Mouse (Mus musculus): ENCODE results near the gene Ascl2. TPM values are rescaled to one million over a fixed set of nuclear protein-coding genes. Genes with fewer than 3 reads are reported as not detected.

Ascl2 gene
- polyA plus RNA-seq, 1 experiment from 2014 or later: 0.35 TPM

DNA sequence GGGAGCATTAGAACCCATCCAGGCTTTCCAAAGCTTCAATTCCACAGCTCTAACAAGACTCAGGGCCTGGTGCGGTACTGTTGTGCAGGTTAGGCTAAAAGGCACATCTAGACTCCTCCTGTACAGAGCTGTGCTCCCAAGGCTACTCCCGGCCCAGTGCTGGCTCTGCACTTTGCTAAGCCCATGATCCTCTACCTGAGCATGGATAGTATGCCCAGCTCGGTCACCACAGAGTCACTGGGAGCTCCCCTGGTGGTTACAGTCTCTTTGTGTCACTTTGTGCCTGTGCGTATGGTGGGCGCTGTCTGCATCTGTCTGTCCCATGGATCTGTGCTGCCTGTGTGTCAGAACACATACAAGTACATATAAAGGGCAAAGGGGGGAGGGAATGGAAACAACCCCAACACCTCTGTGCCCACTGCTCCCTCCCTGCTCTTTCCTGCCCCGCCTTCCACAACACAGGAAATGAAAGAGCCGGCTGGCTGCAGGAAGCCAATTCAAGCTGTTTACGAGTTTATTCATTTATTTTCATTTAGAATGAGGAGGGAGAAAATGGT lies 39.4 kb upstream of the Ascl2 start:
- no peaks in the 10 kb centered on the region for H3K9me3 ChIP-seq
- no peak overlapping the region for H3K4me2 ChIP-seq (replicated peaks)
- 74% methylated on average over 8 of the region's 8 CpGs for WGBS
- H3K27me3 ChIP-seq: no peaks in the 10 kb centered on the region
- no peak overlapping the region for H3K4me3 ChIP-seq (replicated peaks)
- peak overlapping the region; percentile 58; the same call in 1 of the 2 replicates for H3K27ac ChIP-seq
- no peaks in the 10 kb centered on the region for H3K36me3 ChIP-seq
- H3K4me1 ChIP-seq (replicated peaks): peaks cover 26% of the 10 kb centered on the region
- peak; percentile 32; the same call in 1 of the 2 replicates for ATAC-seq
- H3K9ac ChIP-seq (replicated peaks): no peak overlapping the region

DNA sequence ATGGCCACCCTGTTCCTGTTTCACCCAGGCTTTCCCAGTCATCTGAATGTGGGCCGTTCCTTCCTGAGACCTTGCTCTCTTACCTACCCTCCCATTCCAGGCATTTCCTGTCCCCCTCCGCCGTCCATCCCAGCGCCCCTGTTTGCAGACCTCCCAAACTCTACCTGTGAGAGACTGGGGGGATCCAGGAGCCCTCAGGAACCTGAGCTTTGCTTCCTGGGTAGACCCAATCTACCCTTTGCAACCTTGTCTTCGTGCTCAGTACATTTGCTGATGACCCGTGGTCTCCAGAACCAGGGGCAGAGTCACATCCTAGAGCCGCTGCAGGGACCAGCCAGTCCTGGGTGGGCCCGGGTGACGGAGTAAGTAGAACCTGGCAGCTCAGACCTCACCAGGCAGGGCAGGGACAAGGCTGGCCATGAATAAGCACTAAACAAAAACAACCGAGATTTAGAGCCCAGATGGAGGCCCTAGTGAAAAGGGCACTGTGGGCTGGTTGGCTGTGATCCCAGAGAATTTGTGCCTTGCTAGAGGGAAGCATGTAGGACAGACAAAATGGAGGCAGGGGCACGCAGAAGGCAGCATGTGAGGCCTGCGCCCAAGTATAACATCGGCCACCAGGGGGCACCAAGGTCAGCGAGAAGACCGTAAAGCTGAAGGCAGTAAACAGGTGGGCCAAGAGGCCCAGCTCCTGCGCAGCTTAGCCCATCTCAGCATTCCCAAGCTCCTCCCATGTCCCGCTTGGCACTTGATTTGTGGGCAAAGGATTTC lies 38.7 kb upstream of the Ascl2 start:
- no peaks in the 10 kb centered on the region for H3K36me3 ChIP-seq
- H3K9ac ChIP-seq (replicated peaks): no peak overlapping the region
- ATAC-seq: peak; percentile 77
- no peak overlapping the region for H3K4me2 ChIP-seq (replicated peaks)
- peaks cover 19% of the 10 kb centered on the region for H3K4me1 ChIP-seq (replicated peaks)
- WGBS: 43% methylated on average over 17 of the region's 17 CpGs
- H3K27me3 ChIP-seq: no peaks in the 10 kb centered on the region
- peak overlapping the region; percentile 58; the same call in 1 of the 2 replicates for H3K27ac ChIP-seq
- no peaks in the 10 kb centered on the region for H3K9me3 ChIP-seq
- H3K4me3 ChIP-seq (replicated peaks): no peak overlapping the region

DNA sequence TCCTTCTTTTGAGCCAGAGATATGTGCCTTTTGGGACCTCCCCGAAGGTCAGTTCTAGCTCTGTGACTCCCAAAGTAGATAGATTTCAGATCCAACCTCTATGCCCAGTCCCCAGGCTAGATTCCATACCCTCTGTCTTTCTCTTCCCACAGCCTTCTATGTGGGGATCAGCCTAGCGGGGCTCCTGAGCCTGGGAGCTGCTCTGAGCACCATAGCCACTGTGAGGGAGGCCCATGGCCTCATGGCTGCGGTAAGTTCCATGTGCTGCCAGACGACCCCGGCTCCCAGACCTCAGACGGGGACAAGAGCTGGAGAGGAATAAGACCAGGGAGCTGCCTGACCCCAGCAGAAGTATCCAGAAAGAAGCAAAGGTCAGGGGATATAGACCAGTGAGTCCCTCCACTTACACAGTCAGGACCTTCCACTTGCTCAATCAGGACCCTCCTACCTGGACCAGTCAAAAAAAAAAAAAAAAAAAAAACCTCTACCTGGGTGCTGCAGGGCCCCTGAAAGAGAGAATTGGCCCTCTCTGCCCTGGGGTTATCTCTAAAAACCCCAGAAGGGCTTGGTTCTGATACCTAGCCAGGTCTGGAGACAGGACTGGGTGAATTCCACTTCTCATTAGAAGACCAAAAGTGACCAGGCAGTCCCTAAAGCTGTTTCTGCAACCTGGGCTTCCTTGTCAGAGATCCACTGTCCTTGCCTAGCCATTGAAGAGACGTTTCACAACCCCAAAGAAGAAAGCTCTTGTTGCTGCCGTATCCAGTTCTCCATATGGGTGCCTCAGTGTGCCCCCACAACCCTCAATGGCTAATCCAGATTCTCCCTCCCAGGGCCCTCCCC lies 37.9 kb upstream of the Ascl2 start:
- no peak overlapping the region for H3K9ac ChIP-seq (replicated peaks)
- peaks cover 11% of the 10 kb centered on the region for H3K4me1 ChIP-seq (replicated peaks)
- no peaks in the 10 kb centered on the region for H3K36me3 ChIP-seq
- no peaks in the 10 kb centered on the region for H3K9me3 ChIP-seq
- H3K27me3 ChIP-seq: no peaks in the 10 kb centered on the region
- no peak overlapping the region for H3K27ac ChIP-seq
- no peak overlapping the region for H3K4me3 ChIP-seq (replicated peaks)
- WGBS: 92% methylated on average over 8 of the region's 8 CpGs
- H3K4me2 ChIP-seq (replicated peaks): no peak overlapping the region
- no peak for ATAC-seq

DNA sequence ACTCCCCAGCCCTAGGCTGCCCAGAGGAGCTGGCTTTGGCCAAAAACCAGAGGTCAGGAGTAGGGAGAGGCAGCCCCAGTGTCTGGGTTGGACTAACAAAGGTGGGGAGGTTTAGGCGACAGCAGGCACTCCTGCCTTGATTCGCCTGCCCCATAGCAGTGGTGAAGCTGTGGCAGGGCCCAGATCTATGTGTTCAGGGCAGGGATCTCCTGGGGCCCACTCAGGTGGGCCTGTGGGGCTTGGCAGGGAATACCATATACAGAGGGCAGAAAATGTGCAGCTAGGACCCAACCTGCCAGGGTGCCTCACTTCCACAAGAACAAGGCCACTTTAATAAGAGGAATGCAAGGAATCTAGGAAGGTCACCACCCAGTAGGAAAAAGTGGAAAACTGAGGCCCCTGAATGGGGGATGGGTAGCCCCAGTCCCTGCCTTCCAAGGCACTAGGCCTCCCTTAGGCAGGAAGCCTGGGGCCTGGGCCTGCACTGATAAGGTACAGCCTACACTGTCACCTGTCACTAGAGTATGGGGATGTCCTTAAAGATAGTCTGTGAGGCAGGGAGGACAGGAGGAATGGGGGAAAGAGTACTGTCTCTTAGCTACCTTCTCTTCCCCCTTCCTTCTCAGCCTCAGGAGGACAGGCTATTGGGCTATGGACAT lies 37.2 kb upstream of the Ascl2 start:
- H3K4me1 ChIP-seq (replicated peaks): peaks cover 10% of the 10 kb centered on the region; the same call in 1 of the 2 replicates
- no peak overlapping the region for H3K4me3 ChIP-seq (replicated peaks)
- no peak overlapping the region for H3K4me2 ChIP-seq (replicated peaks)
- H3K27me3 ChIP-seq: no peaks in the 10 kb centered on the region
- no peaks in the 10 kb centered on the region for H3K36me3 ChIP-seq
- ATAC-seq: no peak
- H3K27ac ChIP-seq: no peak overlapping the region
- H3K9me3 ChIP-seq: no peaks in the 10 kb centered on the region
- WGBS: 77% methylated on average over 2 of the region's 2 CpGs
- no peak overlapping the region for H3K9ac ChIP-seq (replicated peaks)

DNA sequence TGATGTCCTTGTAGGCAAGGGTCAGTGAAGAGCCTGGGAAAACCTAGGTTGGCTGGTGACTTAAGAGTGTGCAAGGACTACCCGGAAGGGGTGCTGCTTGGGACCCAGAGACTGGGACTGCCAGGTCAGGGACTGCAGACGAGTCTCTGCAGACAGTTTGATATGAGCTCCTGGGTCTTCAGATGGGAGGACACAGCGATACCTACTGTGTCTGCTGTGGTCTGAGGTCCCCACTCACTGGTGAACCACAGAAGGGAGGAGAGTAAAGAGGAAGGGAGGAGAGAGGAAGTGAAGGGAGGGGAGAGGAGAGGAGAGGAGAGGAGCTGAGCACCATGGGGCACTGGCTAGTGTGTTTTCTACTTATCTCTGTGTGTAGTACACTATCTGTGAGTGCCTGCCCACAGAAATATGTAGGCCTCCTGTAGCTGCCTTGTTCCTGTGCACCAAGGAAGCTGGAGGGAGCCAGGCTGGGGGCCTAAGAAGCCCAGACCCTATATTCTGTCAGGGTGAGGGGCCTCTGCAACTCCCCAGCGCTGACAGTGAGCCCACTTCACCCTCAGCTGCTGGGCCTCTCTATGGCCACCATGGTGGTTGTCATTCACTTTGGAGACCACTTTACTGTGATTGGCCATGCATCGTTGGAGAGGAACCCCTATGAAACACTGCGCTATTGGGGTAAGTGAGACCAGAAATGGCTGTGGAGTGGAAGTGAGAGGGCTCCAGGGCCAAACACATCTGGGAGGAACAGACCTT lies 36.5 kb upstream of the Ascl2 start:
- no peak overlapping the region for H3K27ac ChIP-seq
- peaks cover 10% of the 10 kb centered on the region; the same call in 1 of the 2 replicates for H3K4me1 ChIP-seq (replicated peaks)
- WGBS: 82% methylated on average over 6 of the region's 6 CpGs
- no peak for ATAC-seq
- no peak overlapping the region for H3K9ac ChIP-seq (replicated peaks)
- no peaks in the 10 kb centered on the region for H3K27me3 ChIP-seq
- no peak overlapping the region for H3K4me2 ChIP-seq (replicated peaks)
- no peaks in the 10 kb centered on the region for H3K36me3 ChIP-seq
- no peak overlapping the region for H3K4me3 ChIP-seq (replicated peaks)
- no peaks in the 10 kb centered on the region for H3K9me3 ChIP-seq

DNA sequence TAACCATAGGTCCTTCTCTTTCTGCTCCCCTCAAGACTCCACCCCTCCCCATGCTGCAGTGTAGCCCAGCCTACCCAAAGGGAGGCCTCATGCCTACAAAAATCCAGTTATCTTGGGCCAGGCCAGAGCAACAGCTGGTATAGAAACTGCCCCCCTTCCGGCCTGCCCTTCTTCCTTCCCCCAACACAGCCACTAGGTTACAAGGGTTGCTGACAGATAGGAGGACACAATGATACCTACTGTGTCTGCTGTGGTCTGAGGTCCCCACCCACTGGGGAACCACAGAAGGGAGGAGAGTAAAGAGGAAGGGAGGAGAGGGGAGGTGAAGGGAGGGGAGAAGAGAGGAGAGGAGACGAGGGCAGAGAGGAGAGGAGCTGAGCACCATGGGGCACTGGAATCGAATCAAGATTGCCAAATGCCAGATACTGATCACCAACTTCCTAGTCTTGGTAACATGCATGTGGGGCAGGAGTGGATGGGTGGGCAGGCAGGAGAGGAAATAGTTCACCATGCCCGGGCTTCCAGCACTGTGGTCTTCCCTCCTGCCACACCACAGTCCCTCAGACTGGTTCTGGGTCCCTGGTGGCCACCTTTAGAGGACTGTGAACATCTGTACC lies 35.8 kb upstream of the Ascl2 start, which contains the start of gene Tspan32:
Gene Tspan32, plus strand, starts transcription at position 320 of the 617 bp plus-strand sequence.
- H3K27me3 ChIP-seq: no peaks in the 10 kb centered on the region
- 81% methylated on average over 4 of the region's 4 CpGs for WGBS
- H3K4me1 ChIP-seq (replicated peaks): peaks cover 10% of the 10 kb centered on the region; the same call in 1 of the 2 replicates
- no peaks in the 10 kb centered on the region for H3K36me3 ChIP-seq
- H3K4me3 ChIP-seq (replicated peaks): no peak within 1 kb of the TSS
- no peak within 1 kb of the TSS for H3K4me2 ChIP-seq (replicated peaks)
- H3K9me3 ChIP-seq: no peaks in the 10 kb centered on the region
- H3K27ac ChIP-seq: no peak within 1 kb of the TSS
- no peak within 1 kb of the TSS for H3K9ac ChIP-seq (replicated peaks)
- no peak for ATAC-seq

DNA sequence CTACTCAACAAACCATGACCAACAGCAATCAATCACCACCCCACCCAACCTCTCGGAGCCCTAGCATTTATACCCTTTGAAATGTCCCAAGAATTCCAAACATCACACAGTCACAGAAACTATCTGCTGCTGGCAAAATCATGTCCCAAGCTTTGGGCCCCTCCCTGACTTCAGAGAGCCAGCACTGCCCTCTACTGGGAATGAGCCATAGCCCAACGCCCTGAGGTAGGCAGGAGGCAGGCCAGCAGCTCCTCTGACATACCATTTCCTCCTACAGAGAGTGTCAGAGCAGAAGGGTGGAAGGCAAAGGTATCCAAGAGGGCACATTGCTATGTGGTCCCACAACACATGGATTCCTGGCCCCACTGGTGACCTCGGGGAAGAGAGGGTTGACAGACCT lies 33.6 kb upstream of the Ascl2 start:
- H3K36me3 ChIP-seq: no peaks in the 10 kb centered on the region
- no peak overlapping the region for H3K9ac ChIP-seq (replicated peaks)
- no peak overlapping the region for H3K4me3 ChIP-seq (replicated peaks)
- H3K27me3 ChIP-seq: no peaks in the 10 kb centered on the region
- 46% methylated on average over 3 of the region's 3 CpGs for WGBS
- no peak overlapping the region for H3K4me2 ChIP-seq (replicated peaks)
- H3K9me3 ChIP-seq: no peaks in the 10 kb centered on the region
- H3K27ac ChIP-seq: no peak overlapping the region
- ATAC-seq: no peak
- 0 out of 2 replicates have a peak, but pooled peaks cover 2% of the 10 kb centered on the region for H3K4me1 ChIP-seq (replicated peaks)

DNA sequence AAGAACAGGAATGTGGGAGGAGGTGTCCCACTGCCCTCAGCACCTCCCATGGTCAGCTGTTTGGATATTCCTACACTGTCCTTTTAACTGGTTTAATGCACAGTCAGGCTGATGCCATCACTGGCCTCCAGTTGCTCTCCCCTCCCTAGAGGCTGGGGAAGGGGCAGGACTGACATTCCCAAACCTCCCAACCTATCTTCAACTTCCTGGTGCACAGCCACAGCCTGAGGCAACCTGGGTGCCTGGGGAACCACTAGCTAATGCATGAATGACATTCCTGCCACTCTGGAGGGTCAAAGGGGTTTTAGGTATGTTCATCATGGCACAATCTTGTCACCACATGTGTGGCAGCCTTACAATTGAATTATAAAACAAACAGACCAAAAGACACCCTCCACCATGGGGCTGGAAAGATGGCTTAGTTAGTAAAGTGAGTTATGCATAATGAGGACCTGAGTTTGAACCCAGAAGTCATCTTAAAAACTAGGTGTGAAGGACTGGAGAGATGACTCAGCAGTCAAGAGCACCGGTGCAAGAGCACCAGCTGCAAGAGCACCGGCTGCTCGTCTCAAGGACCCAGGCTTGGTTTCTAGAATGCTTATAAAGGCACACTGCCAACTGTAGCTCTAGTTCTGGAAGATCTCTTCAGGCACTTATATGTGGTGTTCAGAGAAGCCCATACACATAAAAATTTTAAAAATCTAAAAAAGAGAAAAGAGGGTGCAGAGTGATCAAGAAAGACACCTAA lies 28.5 kb upstream of the Ascl2 start:
- Histone ChIP-seq H3K4me3 (replicated peaks) (no peak overlapping the region), H3K36me3 (no peaks in the 10 kb centered on the region), H3K4me1 (replicated peaks) (no peaks in the 10 kb centered on the region), H3K9me3 (no peaks in the 10 kb centered on the region), H3K9ac (replicated peaks) (no peak overlapping the region), H3K27ac (no peak overlapping the region), H3K4me2 (replicated peaks) (no peak overlapping the region), H3K27me3 (no peaks in the 10 kb centered on the region)
- ATAC-seq: no peak
- WGBS: 85% methylated on average over 3 of the region's 3 CpGs

DNA sequence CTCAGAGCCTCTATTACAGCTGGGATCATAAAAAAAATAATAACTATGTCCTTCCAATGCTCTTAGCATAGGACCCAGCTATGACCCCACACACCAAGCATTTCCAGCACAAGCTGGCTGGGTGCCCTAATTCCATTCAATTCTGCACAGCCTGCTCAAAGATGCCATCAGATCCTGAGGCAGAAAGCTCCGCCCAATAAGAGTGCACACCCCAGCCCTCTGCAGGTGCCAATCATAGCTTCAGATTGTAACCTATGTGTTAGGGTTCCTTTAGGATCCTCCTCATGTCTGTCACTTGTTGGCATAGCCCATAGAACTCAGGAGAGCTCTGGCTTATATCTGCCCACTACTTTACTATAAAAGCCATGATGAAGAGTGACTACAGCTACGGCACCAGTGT lies 27.9 kb upstream of the Ascl2 start:
- Histone ChIP-seq H3K4me2 (replicated peaks) (no peak overlapping the region), H3K9me3 (no peaks in the 10 kb centered on the region), H3K27ac (no peak overlapping the region), H3K27me3 (no peaks in the 10 kb centered on the region), H3K4me1 (replicated peaks) (no peaks in the 10 kb centered on the region), H3K9ac (replicated peaks) (no peak overlapping the region), H3K36me3 (no peaks in the 10 kb centered on the region), H3K4me3 (replicated peaks) (no peak overlapping the region)
- ATAC-seq: no peak
- WGBS: 78% methylated on average over 2 of the region's 2 CpGs

DNA sequence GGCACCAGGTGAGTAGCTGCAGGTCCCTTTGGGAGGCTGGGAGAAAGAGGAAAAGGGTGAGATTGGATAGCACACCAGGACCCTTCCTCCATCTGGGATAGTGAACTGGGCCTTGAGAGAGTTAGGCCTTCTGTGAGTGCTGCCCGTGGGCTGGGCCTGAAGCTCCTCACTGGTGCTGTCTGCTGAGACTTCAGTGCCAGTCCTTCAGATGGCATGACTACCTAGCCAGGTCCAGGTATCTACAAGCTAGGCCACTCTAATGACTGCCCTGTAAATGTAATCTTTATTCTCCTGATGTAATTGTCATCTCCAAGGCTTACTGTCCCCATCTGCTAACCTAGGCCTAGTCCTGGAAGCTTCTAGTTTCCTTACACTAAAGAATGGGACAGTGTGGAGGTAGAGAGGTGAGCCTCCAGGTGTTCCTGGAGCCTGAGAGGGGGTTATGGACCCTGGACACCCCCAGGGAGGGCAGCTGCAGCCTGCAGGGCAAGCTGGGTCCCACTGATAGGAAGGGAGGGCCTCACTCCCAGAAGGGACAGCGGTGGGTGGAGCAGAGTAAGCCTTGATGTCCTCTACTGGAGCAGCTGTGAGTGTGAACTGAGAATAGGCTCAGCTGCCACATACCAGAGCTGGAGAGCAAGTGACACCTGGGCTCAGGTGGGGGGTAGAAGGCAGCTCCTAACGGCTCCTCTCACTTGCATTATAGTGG lies 26.7 kb upstream of the Ascl2 start:
- H3K36me3 ChIP-seq: no peaks in the 10 kb centered on the region
- ATAC-seq: no peak
- no peaks in the 10 kb centered on the region for H3K9me3 ChIP-seq
- no peaks in the 10 kb centered on the region for H3K4me1 ChIP-seq (replicated peaks)
- peaks cover 3% of the 10 kb centered on the region; the same call in 1 of the 2 replicates for H3K27me3 ChIP-seq
- no peak overlapping the region for H3K4me3 ChIP-seq (replicated peaks)
- no peak overlapping the region for H3K4me2 ChIP-seq (replicated peaks)
- H3K9ac ChIP-seq (replicated peaks): no peak overlapping the region
- no peak overlapping the region for H3K27ac ChIP-seq
- 75% methylated on average over 3 of the region's 3 CpGs for WGBS

Measured in midbrain, embryonic 13.5 days (tissue).